Mouse (Mus musculus) intestine, embryonic 14.5 days (tissue): ENCODE measurements around the gene Uchl3. TPM values are rescaled to one million over a fixed set of nuclear protein-coding genes. Genes with fewer than 3 reads are reported as not detected.

Experiments
- ATAC-seq: fragments of 200-750 bp; cut with Nextera tagmentation; replicated peaks from 2 replicates; pipeline ENCODE4 v1.8.0; 2017; ENCODE audit warnings: low read depth, moderate number of reproducible peaks, moderate TSS enrichment, moderate library complexity; ENCODE audit not compliant: low FRiP score, low TSS enrichment
- DNase-seq: peaks from one replicate; pipeline ENCODE4 v3.0.0-alpha.2; 2018; ENCODE audit warnings: low spot score
- H3K27ac ChIP-seq: fragments of 300-500 bp; sonication (generic); 2 replicates; pipeline ENCODE4 v1.5.1; 2014; ENCODE audit warnings: low read depth, mild to moderate bottlenecking, control low read depth
- H3K27me3 ChIP-seq: fragments of 300-500 bp; sonication (generic); replicated peaks from 2 replicates; pipeline ENCODE4 v1.6.1; 2014; ENCODE audit warnings: low read length, control low read depth; ENCODE audit not compliant: control insufficient read depth, insufficient read depth
- H3K36me3 ChIP-seq: fragments of 300-500 bp; sonication (generic); 2 replicates; pipeline ENCODE4 v1.6.1; 2014; ENCODE audit warnings: low read length, control low read depth; ENCODE audit not compliant: control insufficient read depth, insufficient read depth
- H3K4me1 ChIP-seq: fragments of 300-500 bp; sonication (generic); replicated peaks from 2 replicates; pipeline ENCODE4 v1.6.1; 2014; ENCODE audit warnings: low read length, control low read depth, mixed read lengths; ENCODE audit not compliant: control insufficient read depth, insufficient read depth
- H3K4me2 ChIP-seq: fragments of 300-500 bp; sonication (generic); 2 replicates; pipeline ENCODE4 v1.6.1; 2014; ENCODE audit warnings: low read length
- H3K4me3 ChIP-seq: fragments of 300-500 bp; sonication (generic); 2 replicates; pipeline ENCODE4 v1.5.1; 2014; ENCODE audit warnings: low read depth, low read length, control low read depth, mixed read lengths
- H3K9ac ChIP-seq: fragments of 300-500 bp; sonication (generic); 2 replicates; pipeline ENCODE4 v1.6.1; 2014; ENCODE audit warnings: mild to moderate bottlenecking, low read length
- H3K9me3 ChIP-seq: fragments of 300-500 bp; sonication (generic); 2 replicates; pipeline ENCODE4 v1.6.1; 2016; ENCODE audit warnings: low read length, control low read depth; ENCODE audit not compliant: control insufficient read depth
- WGBS: fragments of 180-500 bp; shearing (Covaris S2); extraction: QIAGEN DNeasy Blood & Tissue Kit; methylation state at CpG from one replicate; pipeline ENCODE4 v1.1.7; 2014; 5-methylcytosine and 5-hydroxymethylcytosine counted together
- polyA plus RNA-seq: library from polyadenylated mRNA; unstranded; fragments of >200 nt; fragmentation: Nextera tagmentation; extraction: Ambion mirVana; gene quantifications from 2 replicates; pipeline ENCODE4 v1.2.1, GENCODE M21; 2014

Gene Uchl3
- polyA plus RNA-seq, 1 experiment from 2014 or later, result 154 TPM

DNA sequence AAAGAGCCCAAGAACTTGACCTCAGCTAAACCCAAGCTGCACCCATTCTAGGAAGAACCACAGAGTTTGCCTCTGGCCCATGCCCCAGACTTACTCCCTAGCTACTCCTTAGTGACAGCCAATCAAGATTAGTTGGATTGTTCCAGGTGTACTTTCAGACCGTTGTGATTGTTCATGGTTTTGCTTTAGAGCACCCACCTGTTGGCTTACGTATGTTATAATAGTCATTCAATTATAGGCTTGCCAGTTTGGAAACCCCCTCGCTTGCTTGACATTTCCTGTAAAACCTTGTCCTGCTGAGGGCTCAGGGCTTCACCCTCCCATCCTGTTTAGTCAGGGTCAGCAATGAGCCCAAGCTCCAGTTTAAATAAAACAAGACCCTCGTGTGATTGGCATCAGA is 50.7 kb downstream of the Uchl3 start:
- WGBS, result 82% methylated on average over 4 of the region's 4 CpGs
- no peak for DNase-seq
- Histone ChIP-seq H3K4me2 (no peak overlapping the region), H3K9me3 (no peaks in the 10 kb centered on the region), H3K4me1 (no peaks in the 10 kb centered on the region), H3K36me3 (no peaks in the 10 kb centered on the region), H3K27ac (no peak overlapping the region), H3K27me3 (no peaks in the 10 kb centered on the region), H3K4me3 (no peak overlapping the region), H3K9ac (no peak overlapping the region)
- no peak for ATAC-seq

DNA sequence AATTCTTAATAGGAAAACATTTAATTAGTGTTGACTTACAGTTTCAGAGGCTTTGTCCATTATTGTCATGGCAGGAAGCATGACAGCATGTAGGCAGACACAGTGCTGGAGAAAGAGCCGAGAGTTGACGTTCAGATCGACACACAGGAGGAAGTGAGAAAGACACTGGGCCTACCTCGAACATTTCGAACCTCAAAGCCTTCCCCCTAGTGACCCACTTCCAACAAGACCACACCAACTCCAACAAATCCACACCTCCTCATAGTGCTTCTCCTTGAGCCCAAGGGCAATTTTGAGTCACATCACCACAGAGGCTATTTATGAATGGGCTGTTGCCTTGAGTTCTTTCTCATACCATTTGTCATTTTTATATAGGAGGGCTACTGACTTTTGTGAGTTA is 53.3 kb downstream of the Uchl3 start:
- H3K36me3 ChIP-seq, result no peaks in the 10 kb centered on the region
- no peak overlapping the region for H3K27ac ChIP-seq
- no peak overlapping the region for H3K4me2 ChIP-seq
- no peaks in the 10 kb centered on the region for H3K27me3 ChIP-seq
- no peak overlapping the region for H3K4me3 ChIP-seq
- ATAC-seq (no peak), DNase-seq (no peak)
- H3K9me3 ChIP-seq, result no peaks in the 10 kb centered on the region
- 88% methylated on average over 5 of the region's 5 CpGs for WGBS
- H3K9ac ChIP-seq, result no peak overlapping the region
- no peaks in the 10 kb centered on the region for H3K4me1 ChIP-seq

- ATAC-seq (no peak), DNase-seq (no peak)
- WGBS, result 90% methylated on average over 2 of the region's 2 CpGs
- H3K9ac ChIP-seq, result no peak overlapping the region
- H3K4me3 ChIP-seq, result no peak overlapping the region
- no peaks in the 10 kb centered on the region for H3K4me1 ChIP-seq
- H3K36me3 ChIP-seq, result no peaks in the 10 kb centered on the region
- no peaks in the 10 kb centered on the region for H3K27me3 ChIP-seq
- no peak overlapping the region for H3K4me2 ChIP-seq
- H3K9me3 ChIP-seq, result no peaks in the 10 kb centered on the region
- no peak overlapping the region for H3K27ac ChIP-seq
These were observed 60.6 kb downstream of the Uchl3 start for GRCm38 (mm10) chr14:101714414-101714813.

- DNase-seq (peak; percentile 82), ATAC-seq (peak; percentile 88)
- H3K27me3 ChIP-seq, result peaks cover 9% of the 10 kb centered on the region
- H3K4me2 ChIP-seq, result peak within 1 kb of the TSS; percentile 99
- no peaks in the 10 kb centered on the region for H3K9me3 ChIP-seq
- H3K27ac ChIP-seq, result no peak within 1 kb of the TSS
- peak within 1 kb of the TSS; percentile 72 for H3K4me3 ChIP-seq
- WGBS, result under 1% methylated on average over 51 of the region's 51 CpGs
- no peaks in the 10 kb centered on the region for H3K36me3 ChIP-seq
- 0 out of 2 replicates have a peak, but pooled peaks cover 5% of the 10 kb centered on the region for H3K4me1 ChIP-seq
- H3K9ac ChIP-seq, result peak within 1 kb of the TSS; percentile 53
These were observed 75.6 kb downstream of the Uchl3 start, which contains the start of the genes Gm9922 and Lmo7 for GRCm38 (mm10) chr14:101729237-101729971. Gene Gm9922 (minus strand): TSS chr14:101729814. Gene Lmo7 (plus strand): TSS chr14:101729957.

DNA sequence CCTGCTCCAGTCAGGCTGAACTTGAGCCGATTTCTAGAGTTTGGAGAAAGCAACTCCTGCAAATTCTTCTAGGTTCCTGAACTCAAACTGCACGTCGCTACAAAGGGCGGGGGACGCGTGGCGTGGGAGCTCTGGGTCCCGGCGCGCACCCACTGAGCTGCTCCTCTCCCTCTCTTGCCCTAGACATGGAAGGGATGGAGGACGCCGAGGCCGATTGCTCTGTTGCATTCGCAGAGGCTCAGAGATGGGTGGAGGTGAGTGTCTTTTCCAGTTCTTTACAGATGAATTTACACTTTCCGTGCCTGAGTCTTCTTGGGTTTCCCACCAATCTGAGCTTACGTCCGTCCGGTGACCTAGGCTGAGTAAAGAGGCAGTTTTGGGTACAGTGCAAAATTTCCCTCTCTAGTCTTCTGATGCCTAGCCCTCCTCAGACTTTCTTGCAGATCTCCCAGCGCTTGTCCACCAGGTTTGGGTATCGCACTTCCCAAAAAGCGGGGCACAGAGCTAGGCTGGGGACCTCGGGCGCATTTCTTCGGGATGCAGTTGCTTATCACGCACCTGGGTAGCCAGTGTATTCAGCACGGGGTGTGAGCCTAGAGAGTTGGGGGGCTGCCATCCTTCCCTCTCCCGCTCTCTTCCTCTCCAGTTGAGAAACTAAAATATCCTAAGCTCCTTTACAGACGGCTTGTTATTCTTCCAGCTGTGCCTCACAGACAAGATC is 76.4 kb downstream of the Uchl3 start:
- peaks cover 9% of the 10 kb centered on the region for H3K27me3 ChIP-seq
- DNase-seq (no peak), ATAC-seq (peak; percentile 48)
- peak overlapping the region; percentile 53 for H3K9ac ChIP-seq
- no peaks in the 10 kb centered on the region for H3K36me3 ChIP-seq
- H3K9me3 ChIP-seq, result no peaks in the 10 kb centered on the region
- peak overlapping the region; percentile 72 for H3K4me3 ChIP-seq
- H3K4me2 ChIP-seq, result peak overlapping the region; percentile 99
- under 1% methylated on average over 28 of the region's 28 CpGs for WGBS
- H3K27ac ChIP-seq, result no peak overlapping the region
- 0 out of 2 replicates have a peak, but pooled peaks cover 5% of the 10 kb centered on the region for H3K4me1 ChIP-seq

GRCm38 (mm10) chr14:101733542-101734303 is 80.0 kb downstream of the Uchl3 start:
- H3K9ac ChIP-seq, result no peak overlapping the region
- H3K27ac ChIP-seq, result no peak overlapping the region
- H3K36me3 ChIP-seq, result no peaks in the 10 kb centered on the region
- H3K9me3 ChIP-seq, result no peaks in the 10 kb centered on the region
- no peak for DNase-seq
- 0 out of 2 replicates have a peak, but pooled peaks cover 4% of the 10 kb centered on the region for H3K4me1 ChIP-seq
- H3K4me2 ChIP-seq, result no peak overlapping the region
- WGBS, result 28% methylated on average over 10 of the region's 10 CpGs
- no peak for ATAC-seq
- H3K27me3 ChIP-seq, result peaks cover 9% of the 10 kb centered on the region
- no peak overlapping the region for H3K4me3 ChIP-seq

DNA sequence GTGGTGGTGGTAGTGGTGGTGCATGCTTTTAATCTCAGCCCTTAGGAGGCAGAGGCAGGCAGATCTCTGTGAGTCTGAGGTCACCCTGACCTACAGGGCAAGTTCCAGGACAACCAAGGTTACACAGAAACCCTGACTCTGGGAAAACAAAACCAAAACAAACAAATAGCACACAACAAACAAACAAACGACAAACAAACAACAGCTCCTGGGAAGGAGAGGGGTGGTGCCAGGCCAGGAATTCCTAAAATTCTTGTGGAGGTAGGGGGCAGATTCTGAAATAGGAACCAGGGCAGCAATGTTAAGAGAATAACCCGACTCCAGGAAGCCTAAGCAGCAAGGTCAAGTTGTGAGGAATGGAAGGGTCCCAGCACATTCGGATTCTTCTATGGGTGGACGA is 83.7 kb downstream of the Uchl3 start:
- DNase-seq (no peak), ATAC-seq (no peak)
- Histone ChIP-seq H3K36me3 (no peaks in the 10 kb centered on the region), H3K9me3 (no peaks in the 10 kb centered on the region), H3K27ac (no peak overlapping the region), H3K4me3 (no peak overlapping the region), H3K9ac (no peak overlapping the region), H3K4me2 (no peak overlapping the region), H3K4me1 (no peaks in the 10 kb centered on the region), H3K27me3 (no peaks in the 10 kb centered on the region)
- WGBS, result 87% methylated on average over 4 of the region's 4 CpGs
